20 mouse cellular contexts compared by ENCODE assay signal in genomic region chr6:146752612-146753011, GRCm38 (mm10). TPM values are rescaled to one million over a fixed set of nuclear protein-coding genes. Genes with fewer than 3 reads are reported as not detected.
DNase-seq lines count a peak whose midpoint lies in the region; ATAC-seq and TF ChIP-seq lines count a peak whose summit lies in the region.
"Had no signal": no experiment of that assay in that cellular context is flagged by ENCODE, and none has a peak within 500 bp of the region (broad histone marks: within the 10 kb centered on the region; RNA-seq: fewer than 3 reads in every experiment).

No protein-coding gene starts in this region.

- ATAC-seq in heart, postnatal 0 days (ENCODE audit: insufficient read depth, low read depth): no peak
- ATAC-seq in liver, embryonic 12.5 days: no peak
- ATAC-seq: forebrain, postnatal 0 days; intestine, embryonic 16.5 days had no signal

- intact Hi-C loops in heart, adult 2 months (cut with DNase I): no loop called here

- TF ChIP-seq EP300 in heart, postnatal 0 days (IDR thresholded peaks at IDR 0.05; ENCODE audit: low read depth): no peak
- no peak for TF ChIP-seq EP300 in heart, adult 2 months (IDR thresholded peaks at IDR 0.05; ENCODE audit: insufficient read depth, low read depth, low read length)

- H3K27ac ChIP-seq in heart, embryonic 10.5 days: 0 out of 2 replicates have a peak overlapping the region, but pooled peaks have one; percentile 17
- 0 out of 2 replicates have a peak overlapping the region, but pooled peaks have one; percentile 32 for H3K27ac ChIP-seq in heart, postnatal 0 days (ENCODE audit: low read depth)
- H3K27ac ChIP-seq in heart, adult 2 months: no peak overlapping the region
- H3K27ac ChIP-seq in liver, embryonic 12.5 days: no peak overlapping the region
- H3K27ac ChIP-seq: embryonic facial prominence, embryonic 10.5 days; hindbrain, embryonic 15.5 days had no signal

- H3K36me3 ChIP-seq in heart, embryonic 10.5 days: no peaks in the 10 kb centered on the region
- no peaks in the 10 kb centered on the region for H3K36me3 ChIP-seq in heart, postnatal 0 days (replicated peaks; ENCODE audit: control insufficient read depth, insufficient read depth, low read length)
- peaks cover 19% of the 10 kb centered on the region for H3K36me3 ChIP-seq in heart, adult 2 months (ENCODE audit: control insufficient read depth, insufficient read depth, low read length)
- no peaks in the 10 kb centered on the region for H3K36me3 ChIP-seq in liver, embryonic 12.5 days
- H3K36me3 ChIP-seq: embryonic facial prominence, embryonic 10.5 days; hindbrain, embryonic 15.5 days; limb, embryonic 10.5 days had no signal

- no peak for TF ChIP-seq POLR2A in heart, adult 2 months (IDR thresholded peaks at IDR 0.05; ENCODE audit: insufficient read depth, low read depth, low read length)

- H3K27me3 ChIP-seq in heart, embryonic 10.5 days (ENCODE audit: insufficient read depth, poor library complexity, severe bottlenecking): no peaks in the 10 kb centered on the region
- no peaks in the 10 kb centered on the region for H3K27me3 ChIP-seq in heart, postnatal 0 days (ENCODE audit: control insufficient read depth, insufficient read depth, low read length)
- H3K27me3 ChIP-seq in heart, adult 2 months (ENCODE audit: control insufficient read depth, insufficient read depth, low read length): no peaks in the 10 kb centered on the region
- no peaks in the 10 kb centered on the region for H3K27me3 ChIP-seq in liver, embryonic 12.5 days (replicated peaks)
- H3K27me3 ChIP-seq: hindbrain, embryonic 15.5 days had no signal

- H3K4me2 ChIP-seq in heart, postnatal 0 days (ENCODE audit: low read depth, low read length): no peak overlapping the region
- no peak overlapping the region for H3K4me2 ChIP-seq in liver, embryonic 12.5 days
- H3K4me2 ChIP-seq: hindbrain, embryonic 15.5 days had no signal

- TF ChIP-seq CTCF in heart, postnatal 0 days (IDR thresholded peaks at IDR 0.05; ENCODE audit: low read depth): no peak
- no peak for TF ChIP-seq CTCF in heart, adult 2 months (IDR thresholded peaks at IDR 0.05)

- no peak for DNase-seq in heart, embryonic 10.5 days (ENCODE audit: low spot score)
- DNase-seq in heart, adult 18-20 months: no peak
- no peak for DNase-seq in heart, postnatal 0 days (ENCODE audit: low spot score)
- DNase-seq in heart, adult 2 months: no peak
- DNase-seq in retina, postnatal 1 day: peak; percentile 26
- DNase-seq in retina, embryonic 14.5 days (ENCODE audit: low spot score): no peak
- DNase-seq: adrenal gland, postnatal 25 days; cerebellum, adult 11-12 months; cerebellum, postnatal 10 days; forebrain, postnatal 0 days; gastrocnemius, postnatal 14 days; kidney, adult 9 months; kidney, postnatal 14 days; liver; right cerebral cortex, postnatal 14 days had no signal

- 46% methylated on average over 1 of the region's 1 CpGs for WGBS in heart, embryonic 10.5 days
- WGBS in heart, postnatal 0 days: 31% methylated on average over 1 of the region's 1 CpGs
- WGBS in heart, adult 2 months: 71% methylated on average over 1 of the region's 1 CpGs
- 69% methylated on average over 1 of the region's 1 CpGs for WGBS in liver, embryonic 12.5 days (ENCODE audit: insufficient replicate concordance)

- no peaks in the 10 kb centered on the region for H3K9me3 ChIP-seq in heart, embryonic 10.5 days
- no peaks in the 10 kb centered on the region for H3K9me3 ChIP-seq in heart, postnatal 0 days (replicated peaks; ENCODE audit: control insufficient read depth, low read length)
- H3K9me3 ChIP-seq in liver, embryonic 12.5 days (replicated peaks): no peaks in the 10 kb centered on the region
- H3K9me3 ChIP-seq: embryonic facial prominence, embryonic 10.5 days; hindbrain, embryonic 15.5 days; limb, embryonic 10.5 days had no signal

- H3K79me2 ChIP-seq in heart, adult 2 months (replicated peaks; ENCODE audit: control insufficient read depth, insufficient read depth, low read length): peaks cover 7% of the 10 kb centered on the region; the same call in 1 of the 2 replicates

- peaks cover 87% of the 10 kb centered on the region for H3K4me1 ChIP-seq in heart, embryonic 10.5 days
- peaks cover 59% of the 10 kb centered on the region for H3K4me1 ChIP-seq in heart, postnatal 0 days (ENCODE audit: control insufficient read depth, insufficient read depth)
- peaks cover 22% of the 10 kb centered on the region for H3K4me1 ChIP-seq in heart, adult 2 months (ENCODE audit: control insufficient read depth, insufficient read depth, low read length)
- H3K4me1 ChIP-seq in liver, embryonic 12.5 days: peaks cover 29% of the 10 kb centered on the region

- no peak overlapping the region for H3K4me3 ChIP-seq in heart, embryonic 10.5 days
- H3K4me3 ChIP-seq in heart, postnatal 0 days (ENCODE audit: low read depth, low read length): no peak overlapping the region
- no peak overlapping the region for H3K4me3 ChIP-seq in heart, adult 2 months
- H3K4me3 ChIP-seq in liver, embryonic 12.5 days: no peak overlapping the region
- H3K4me3 ChIP-seq: embryonic facial prominence, embryonic 10.5 days; hindbrain, embryonic 15.5 days; limb, embryonic 10.5 days had no signal

- no peak overlapping the region for H3K9ac ChIP-seq in heart, postnatal 0 days (replicated peaks; ENCODE audit: low read depth, low read length)
- H3K9ac ChIP-seq in heart, adult 2 months (ENCODE audit: low read depth, low read length): no peak overlapping the region
- no peak overlapping the region for H3K9ac ChIP-seq in liver, embryonic 12.5 days
- H3K9ac ChIP-seq: forebrain, postnatal 0 days; hindbrain, embryonic 15.5 days had no signal

RNA-seq across cellular contexts. Expression of gene Stk38l, which starts 27.8 kb away (rescaled TPM):
- polyA plus RNA-seq in heart, embryonic 10.5 days (2016; fragmentation: Nextera tagmentation; extraction: Ambion mirVana): 31.7 and 40.6 TPM in 2 replicates
- 10 to 100 TPM; 12.8 to 13.7 TPM for total RNA-seq in heart, adult 18-20 months (2021)
- total RNA-seq in heart, postnatal 0 days (2014; rRNA removed; ENCODE audit: low replicate concordance): 9.9 and 13.4 TPM in 2 replicates
- 17.7 and 20.5 TPM in 2 replicates for polyA plus RNA-seq in heart, postnatal 0 days (2015; fragmentation: Nextera tagmentation; extraction: Ambion mirVana)
- 10 to 100 TPM; 13.9 to 14.4 TPM for total RNA-seq in heart, adult 2 months (2021)
- 3.1 and 8.0 TPM in 2 replicates for polyA plus RNA-seq in heart, adult 2 months (2012; rRNA removed)
- polyA plus RNA-seq in liver, embryonic 12.5 days (2016; fragmentation: Nextera tagmentation; extraction: Ambion mirVana): 6.7 and 6.8 TPM in 2 replicates

RNA-seq across cellular contexts. Expression of gene Arntl2, which starts 43.2 kb away (rescaled TPM):
- 2.7 and 3.6 TPM in 2 replicates for polyA plus RNA-seq in heart, embryonic 10.5 days (2016; fragmentation: Nextera tagmentation; extraction: Ambion mirVana)
- 1 to 10 TPM in 1 of 2 experiments, under 1 TPM in 1; 0.50 to 1.3 TPM for total RNA-seq in heart, adult 18-20 months (2021)
- total RNA-seq in heart, postnatal 0 days (2014; rRNA removed; ENCODE audit: low replicate concordance): 3.2 TPM in 1 of 2 replicates, not detected in the other
- polyA plus RNA-seq in heart, postnatal 0 days (2015; fragmentation: Nextera tagmentation; extraction: Ambion mirVana): 1.8 and 3.1 TPM in 2 replicates
- total RNA-seq in heart, adult 2 months (2021): 1 to 10 TPM in 1 of 2 experiments, under 1 TPM in 1; 0.86 to 1.5 TPM
- 1.6 and 2.6 TPM in 2 replicates for polyA plus RNA-seq in heart, adult 2 months (2012; rRNA removed)
- 0.50 and 0.94 TPM in 2 replicates for polyA plus RNA-seq in liver, embryonic 12.5 days (2016; fragmentation: Nextera tagmentation; extraction: Ambion mirVana)

Comparison
In these comparisons a context has a peak if more than half of its experiments do, and no peak if none do; other contexts are left out.
1. H3K27ac ChIP-seq: peak in heart, embryonic 10.5 days (single experiment) and heart, postnatal 0 days (single experiment); none in heart, adult 2 months (single experiment) and liver, embryonic 12.5 days (single experiment).